Mouse (Mus musculus): ENCODE measurements at regions not wholly inside any gene's neighbourhood (a gene's known extent, or its start where the extent isn't known, plus 50 kb on each side); places are given as distances from the start of the nearest gene placed in this dataset.

DNA sequence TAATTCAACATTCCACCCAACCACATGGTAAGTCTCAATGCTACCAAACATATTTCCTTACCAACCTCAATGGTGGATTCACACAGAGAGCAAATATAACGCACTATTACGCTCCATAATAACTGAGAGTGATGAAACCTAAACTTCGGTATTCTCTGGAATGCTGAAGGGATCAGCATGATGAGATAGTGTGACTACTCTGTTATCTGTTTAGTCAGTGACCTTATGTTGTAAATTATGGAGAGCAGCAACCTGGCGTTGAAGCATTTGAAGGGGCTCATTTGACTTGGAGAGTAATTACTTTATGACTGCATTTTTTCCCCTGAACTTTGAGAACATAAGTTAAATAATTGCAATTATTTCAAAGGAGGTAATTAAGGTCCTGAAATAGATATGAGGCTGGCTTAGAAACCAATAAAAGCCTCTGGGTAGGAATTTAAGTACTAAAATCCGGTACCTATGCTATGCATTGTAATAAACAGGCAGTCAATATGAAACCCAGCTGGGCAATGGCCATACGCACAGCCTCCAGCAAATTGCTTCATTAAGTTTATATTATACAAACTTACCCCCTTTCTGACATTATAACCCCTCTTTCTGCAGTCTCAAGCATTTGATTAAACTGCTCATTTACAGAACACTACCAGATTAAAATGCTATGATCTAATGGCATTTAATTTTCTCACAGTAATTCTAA, 1378.9 kb upstream of the Jmjd1c start:
- no peak for DNase-seq (ENCODE audit: low spot score in 2 of 2)

DNA sequence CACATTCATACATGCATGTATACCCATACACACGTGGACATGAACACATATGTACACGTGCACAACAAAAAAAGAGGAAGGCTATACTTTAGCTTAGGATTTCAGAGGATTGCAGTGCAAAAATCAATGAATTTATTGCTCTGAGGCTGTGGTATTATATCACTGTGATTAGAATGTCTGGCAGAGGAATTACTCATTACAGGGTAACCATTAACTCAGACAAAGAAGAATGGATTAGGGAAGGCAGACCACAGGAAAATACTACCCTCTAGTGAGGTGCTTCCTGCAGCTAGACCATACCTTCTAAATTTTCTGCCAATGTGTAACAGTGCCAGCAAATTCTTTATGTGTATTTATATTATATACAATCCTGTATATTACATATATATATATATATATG, 1373.4 kb upstream of the Jmjd1c start:
- no peak for DNase-seq (ENCODE audit: low spot score in 2 of 2)

DNA sequence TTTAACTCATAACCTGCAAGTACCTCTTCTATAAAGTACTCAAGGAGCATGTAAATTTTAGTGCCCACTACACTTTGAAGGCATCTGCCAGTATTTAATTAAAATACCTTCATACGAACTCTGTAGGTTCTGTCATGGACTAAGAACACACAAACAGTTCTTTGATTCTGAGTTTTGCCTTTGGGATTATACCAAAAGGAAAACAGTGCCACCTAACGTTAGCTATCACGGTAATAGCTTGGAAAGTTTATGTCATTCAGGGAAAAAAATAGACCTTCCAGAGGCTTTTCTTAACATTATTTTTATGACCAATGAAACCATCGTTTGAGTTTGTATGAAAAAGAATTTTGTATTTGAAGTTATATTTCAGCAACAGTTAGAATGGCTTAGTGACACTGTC, 1326.5 kb upstream of the Jmjd1c start:
- peak in 1 of 2 experiments; percentile 13 for DNase-seq (ENCODE audit: low spot score in 2 of 2)

DNA sequence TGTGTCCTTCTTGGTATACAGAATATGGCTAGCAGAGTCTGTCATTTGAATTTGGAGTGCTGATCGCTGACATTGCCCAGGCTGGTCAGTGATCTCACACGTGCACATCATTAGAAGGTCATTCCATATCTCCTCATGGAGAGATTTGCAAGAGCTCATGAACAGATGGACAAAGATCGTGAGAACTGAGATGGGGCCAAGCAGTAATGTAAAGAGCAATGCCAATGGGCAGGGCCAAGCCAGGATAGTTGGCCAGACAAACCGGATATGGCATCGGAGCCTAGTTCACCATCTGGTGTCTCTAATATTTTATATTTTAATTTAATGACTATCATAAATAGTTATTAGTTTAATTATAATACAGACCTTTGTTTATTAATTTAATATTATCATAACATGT, 1324.0 kb upstream of the Jmjd1c start:
- no peak for DNase-seq (ENCODE audit: low spot score in 2 of 2)

DNA sequence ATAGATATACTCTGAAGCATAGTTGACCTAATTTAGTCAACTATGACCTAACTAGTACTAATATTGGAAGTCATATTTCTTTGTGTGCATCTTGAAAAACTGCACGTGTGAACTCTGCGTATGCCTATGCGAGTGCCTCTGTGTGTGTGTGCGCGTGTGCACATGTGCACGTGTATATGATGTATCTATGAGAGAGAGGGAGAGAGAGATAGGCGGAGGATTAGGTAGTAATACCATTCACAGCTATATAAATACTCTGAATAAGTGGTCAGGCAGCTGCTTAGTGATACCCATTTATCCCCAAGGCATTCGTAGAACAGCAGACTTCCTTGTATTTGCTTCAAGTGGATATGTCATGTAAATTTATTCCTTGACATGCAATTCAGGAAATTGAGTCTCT, 1310.9 kb upstream of the Jmjd1c start:
- no peak for DNase-seq (ENCODE audit: low spot score in 2 of 2)

Data from frontal cortex, postnatal 36 days (tissue).